Mouse (Mus musculus) neural tube, embryonic 11.5 days (tissue): Measurements from ENCODE around the gene Nrbp1. TPM values are rescaled to one million over a fixed set of nuclear protein-coding genes. Genes with fewer than 3 reads are reported as not detected.

Experiments
- ATAC-seq: fragments of 200-750 bp; cut with Nextera tagmentation; 2 replicates; pipeline ENCODE4 v1.8.0; 2017; ENCODE audit warnings: moderate number of reproducible peaks, mild to moderate bottlenecking, moderate TSS enrichment, moderate library complexity; ENCODE audit not compliant: insufficient read depth, low FRiP score, low TSS enrichment
- DNase-seq: peaks from one replicate; pipeline ENCODE4 v3.0.0-alpha.2; 2015; ENCODE audit warnings: low spot score
- H3K27ac ChIP-seq: fragments of 300-500 bp; sonication (generic); 2 replicates; pipeline ENCODE4 v1.5.1; 2014; ENCODE audit warnings: low read depth, mild to moderate bottlenecking, low read length
- H3K27me3 ChIP-seq: fragments of 300-500 bp; sonication (generic); 2 replicates; pipeline ENCODE4 v1.6.1; 2014; ENCODE audit warnings: mild to moderate bottlenecking, low read length, mixed read lengths; ENCODE audit not compliant: control insufficient read depth, insufficient read depth
- H3K36me3 ChIP-seq: fragments of 300-500 bp; sonication (generic); 2 replicates; pipeline ENCODE4 v1.6.1; 2014; ENCODE audit warnings: mild to moderate bottlenecking, low read length, moderate library complexity, mixed read lengths; ENCODE audit not compliant: control insufficient read depth, insufficient read depth
- H3K4me1 ChIP-seq: fragments of 300-500 bp; sonication (generic); 2 replicates; pipeline ENCODE4 v1.6.1; 2014; ENCODE audit warnings: low read length, mixed read lengths; ENCODE audit not compliant: control insufficient read depth, insufficient read depth
- H3K4me2 ChIP-seq: fragments of 300-500 bp; sonication (generic); 2 replicates; pipeline ENCODE4 v1.6.1; 2014; ENCODE audit warnings: low read depth, mild to moderate bottlenecking, moderate library complexity
- H3K4me3 ChIP-seq: fragments of 300-500 bp; sonication (generic); 2 replicates; pipeline ENCODE4 v1.5.1; 2014; ENCODE audit warnings: low read depth, low read length
- H3K9ac ChIP-seq: fragments of 300-500 bp; sonication (generic); 2 replicates; pipeline ENCODE4 v1.6.1; 2014; ENCODE audit warnings: mild to moderate bottlenecking, low read length
- H3K9me3 ChIP-seq: fragments of 300-500 bp; sonication (generic); 2 replicates; pipeline ENCODE4 v1.6.1; 2016; ENCODE audit warnings: low read length; ENCODE audit not compliant: control insufficient read depth
- WGBS: fragments of 180-500 bp; shearing (Covaris S2); extraction: QIAGEN DNeasy Blood & Tissue Kit; methylation state at CpG from one replicate; pipeline ENCODE4 v1.1.7; 2014; 5-methylcytosine and 5-hydroxymethylcytosine counted together
- polyA plus RNA-seq: library from polyadenylated mRNA; unstranded; fragments of >200 nt; fragmentation: Nextera tagmentation; extraction: Ambion mirVana; gene quantifications from 2 replicates; pipeline ENCODE4 v1.2.1, GENCODE M21; 2014

Nrbp1 gene
- polyA plus RNA-seq, 1 experiment from 2014 or later, result 163 TPM

- DNase-seq (no peak), ATAC-seq (no peak)
- H3K4me1 ChIP-seq, result no peaks in the 10 kb centered on the region
- 69% methylated on average over 6 of the region's 6 CpGs for WGBS
- no peak overlapping the region for H3K4me2 ChIP-seq
- H3K27me3 ChIP-seq, result no peaks in the 10 kb centered on the region
- peaks cover 14% of the 10 kb centered on the region for H3K36me3 ChIP-seq
- H3K4me3 ChIP-seq, result no peak overlapping the region
- H3K27ac ChIP-seq, result no peak overlapping the region
- H3K9me3 ChIP-seq, result no peaks in the 10 kb centered on the region
- no peak overlapping the region for H3K9ac ChIP-seq
Measured at GRCm38 (mm10) chr5:31267686-31268085, 27.0 kb downstream of the Nrbp1 start.

DNA sequence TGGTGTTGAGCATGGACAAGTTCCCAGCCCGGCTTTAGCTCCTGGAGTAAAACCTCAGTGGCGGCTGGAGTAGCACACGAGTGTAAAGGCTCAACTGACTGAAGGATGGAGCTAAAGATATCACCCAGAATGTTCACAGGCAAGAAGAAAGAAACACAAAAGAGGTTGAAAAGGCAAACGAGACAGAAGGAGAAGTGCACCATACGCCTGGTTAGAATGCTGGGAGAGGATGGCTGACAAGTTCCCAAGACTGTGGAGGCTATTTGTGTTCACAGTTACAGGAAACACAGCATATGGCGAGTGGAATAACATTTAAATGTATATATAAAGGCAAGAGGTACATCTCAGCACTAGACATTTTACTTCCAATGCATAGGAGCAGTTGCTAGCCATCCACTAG lies 32.4 kb downstream of the Nrbp1 start:
- no peaks in the 10 kb centered on the region for H3K4me1 ChIP-seq
- H3K4me3 ChIP-seq, result no peak overlapping the region
- no peak overlapping the region for H3K4me2 ChIP-seq
- H3K27ac ChIP-seq, result no peak overlapping the region
- 91% methylated on average over 6 of the region's 6 CpGs for WGBS
- no peaks in the 10 kb centered on the region for H3K9me3 ChIP-seq
- no peak for ATAC-seq
- H3K9ac ChIP-seq, result no peak overlapping the region
- H3K27me3 ChIP-seq, result no peaks in the 10 kb centered on the region
- no peak for DNase-seq
- H3K36me3 ChIP-seq, result peaks cover 5% of the 10 kb centered on the region

- Histone ChIP-seq H3K27me3 (no peaks in the 10 kb centered on the region), H3K4me2 (no peak overlapping the region), H3K4me3 (no peak overlapping the region), H3K9ac (no peak overlapping the region), H3K36me3 (peaks cover 10% of the 10 kb centered on the region), H3K9me3 (no peaks in the 10 kb centered on the region), H3K4me1 (no peaks in the 10 kb centered on the region), H3K27ac (no peak overlapping the region)
- ATAC-seq (no peak), DNase-seq (no peak)
- WGBS, result 88% methylated on average over 20 of the region's 20 CpGs
Measured at GRCm38 (mm10) chr5:31279245-31279988, 38.8 kb downstream of the Nrbp1 start.

- H3K4me2 ChIP-seq, result no peak overlapping the region
- no peaks in the 10 kb centered on the region for H3K27me3 ChIP-seq
- ATAC-seq (no peak), DNase-seq (no peak)
- H3K4me1 ChIP-seq, result peaks cover 2% of the 10 kb centered on the region; the same call in 1 of the 2 replicates
- no peak overlapping the region for H3K4me3 ChIP-seq
- 79% methylated on average over 4 of the region's 4 CpGs for WGBS
- H3K27ac ChIP-seq, result no peak overlapping the region
- H3K9me3 ChIP-seq, result no peaks in the 10 kb centered on the region
- no peak overlapping the region for H3K9ac ChIP-seq
- peaks cover 6% of the 10 kb centered on the region for H3K36me3 ChIP-seq
Measured at GRCm38 (mm10) chr5:31288225-31288624, 47.6 kb downstream of the Nrbp1 start.

DNA sequence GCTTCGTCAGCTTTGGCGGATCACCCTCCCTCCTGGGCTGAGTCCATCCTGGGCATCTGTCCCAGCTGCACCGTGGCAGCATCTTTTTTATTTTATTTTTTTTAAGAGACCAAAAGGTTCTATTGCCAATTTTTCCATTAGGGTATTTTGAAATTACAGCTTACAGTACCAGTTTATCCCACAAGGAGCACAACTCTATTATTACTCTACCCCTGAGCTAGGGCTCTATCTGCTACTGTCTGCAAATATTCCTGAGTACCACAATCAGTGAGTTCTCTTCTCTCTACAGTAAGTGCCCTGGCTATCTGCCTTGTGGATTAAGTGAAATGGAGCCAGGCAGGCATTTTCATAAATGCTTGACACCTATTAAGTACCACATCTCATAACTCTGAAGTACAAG lies 48.0 kb downstream of the Nrbp1 start:
- WGBS, result 80% methylated on average over 3 of the region's 3 CpGs
- no peaks in the 10 kb centered on the region for H3K27me3 ChIP-seq
- no peak for ATAC-seq
- H3K27ac ChIP-seq, result no peak overlapping the region
- H3K4me2 ChIP-seq, result no peak overlapping the region
- no peaks in the 10 kb centered on the region for H3K9me3 ChIP-seq
- peaks cover 2% of the 10 kb centered on the region; the same call in 1 of the 2 replicates for H3K4me1 ChIP-seq
- H3K9ac ChIP-seq, result no peak overlapping the region
- peaks cover 9% of the 10 kb centered on the region for H3K36me3 ChIP-seq
- DNase-seq, result no peak
- no peak overlapping the region for H3K4me3 ChIP-seq

- WGBS, result 82% methylated on average over 3 of the region's 3 CpGs
- Histone ChIP-seq H3K36me3 (peaks cover 6% of the 10 kb centered on the region), H3K9me3 (no peaks in the 10 kb centered on the region), H3K4me3 (no peak overlapping the region), H3K27me3 (no peaks in the 10 kb centered on the region), H3K4me2 (peak overlapping the region; percentile 79; the same call in 1 of the 2 replicates), H3K4me1 (peaks cover 7% of the 10 kb centered on the region), H3K9ac (no peak overlapping the region), H3K27ac (no peak overlapping the region)
- no peak for DNase-seq
- ATAC-seq, result no peak
Measured at GRCm38 (mm10) chr5:31289626-31290230, 49.1 kb downstream of the Nrbp1 start.

DNA sequence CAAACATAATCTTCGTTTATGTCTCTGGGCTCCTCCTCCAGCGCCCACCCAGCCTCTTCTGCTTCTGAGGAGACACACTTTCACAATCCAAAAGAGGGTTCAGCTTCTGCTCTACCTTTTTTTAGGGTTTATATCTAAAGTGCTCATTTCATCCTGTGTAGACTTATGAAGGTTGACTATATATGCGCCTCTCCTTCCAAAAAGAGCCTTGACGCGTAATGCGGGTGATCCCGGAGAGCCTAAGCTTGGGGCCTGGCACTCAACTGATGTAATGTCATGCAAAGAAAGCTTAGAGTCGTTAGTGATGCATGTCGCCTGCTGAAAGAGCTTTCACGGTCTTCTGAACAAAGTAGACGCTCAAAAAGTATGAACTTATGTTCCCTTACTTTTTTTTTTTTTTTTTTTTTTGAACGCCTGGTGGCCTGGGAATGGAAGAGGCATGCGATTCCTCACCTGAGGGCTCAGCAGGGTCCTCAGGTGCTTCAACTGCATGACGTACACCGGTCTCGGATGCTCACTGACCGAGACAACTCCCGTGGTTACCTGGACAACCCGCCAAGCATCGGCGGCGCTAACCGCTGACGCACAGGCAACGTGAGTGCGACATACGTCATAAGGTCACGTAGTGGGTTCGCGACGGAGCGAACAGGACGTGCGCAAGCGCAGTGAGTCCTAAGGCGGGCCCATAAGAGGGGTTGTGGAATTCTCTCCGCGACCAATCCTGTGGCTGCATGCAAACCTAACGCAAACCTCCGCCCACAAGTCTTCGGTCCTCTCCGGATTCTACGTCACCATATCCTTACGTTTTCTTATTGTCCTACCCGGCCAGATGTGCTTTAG lies 50.1 kb downstream of the Nrbp1 start, which contains the start of gene Ift172:
Gene Ift172, minus strand, starts transcription at position 596 of the 840 bp plus-strand sequence.
- Histone ChIP-seq H3K9me3 (no peaks in the 10 kb centered on the region), H3K9ac (peak within 1 kb of the TSS; percentile 56), H3K4me1 (peaks cover 10% of the 10 kb centered on the region), H3K4me3 (peak within 1 kb of the TSS; percentile 48), H3K27ac (peak within 1 kb of the TSS; percentile 67; the same call in 1 of the 2 replicates), H3K4me2 (peak within 1 kb of the TSS; percentile 79), H3K27me3 (no peaks in the 10 kb centered on the region), H3K36me3 (peaks cover 6% of the 10 kb centered on the region)
- ATAC-seq, result peak; percentile 81
- peak; percentile 97 for DNase-seq
- WGBS, result 3% methylated on average over 45 of the region's 45 CpGs

DNA sequence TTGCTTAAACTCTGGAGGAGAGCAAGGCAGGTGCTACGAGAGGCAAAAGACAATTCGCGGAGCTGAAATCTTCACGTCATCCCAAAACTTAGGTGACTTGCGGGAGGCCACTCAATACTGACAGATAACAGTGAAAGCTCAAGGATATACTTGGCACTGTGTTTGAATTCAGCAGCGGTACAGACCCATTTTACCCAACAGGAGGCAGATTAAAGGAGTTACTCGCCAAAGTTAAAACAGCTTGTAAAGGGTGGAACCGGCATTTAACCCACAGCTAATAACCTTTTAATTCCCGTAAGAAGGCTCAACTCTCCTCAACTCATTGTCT lies 50.7 kb downstream of the Nrbp1 start:
- no peaks in the 10 kb centered on the region for H3K9me3 ChIP-seq
- H3K9ac ChIP-seq, result peak overlapping the region; percentile 56
- peak overlapping the region; percentile 48 for H3K4me3 ChIP-seq
- H3K27me3 ChIP-seq, result no peaks in the 10 kb centered on the region
- H3K36me3 ChIP-seq, result peaks cover 6% of the 10 kb centered on the region
- 7% methylated on average over 9 of the region's 9 CpGs for WGBS
- peak overlapping the region; percentile 67; the same call in 1 of the 2 replicates for H3K27ac ChIP-seq
- H3K4me1 ChIP-seq, result peaks cover 10% of the 10 kb centered on the region
- ATAC-seq, result no peak; the same call in 1 of the 2 replicates
- peak overlapping the region; percentile 79 for H3K4me2 ChIP-seq
- no peak for DNase-seq
